In genomic region chr14:62346570-62346969, GRCm38 (mm10) we compare ENCODE assay signal across 23 mouse cellular contexts. TPM values are rescaled to one million over a fixed set of nuclear protein-coding genes. Genes with fewer than 3 reads are reported as not detected.
A peak's percentile ranks its signal among the peaks of the same experiment; 100 is the strongest.
DNase-seq lines count a peak whose midpoint lies in the region; ATAC-seq and TF ChIP-seq lines count a peak whose summit lies in the region.
"Had no signal": no experiment of that assay in that cellular context is flagged by ENCODE, and none has a peak within 500 bp of the region (broad histone marks: within the 10 kb centered on the region; RNA-seq: fewer than 3 reads in every experiment).

No protein-coding gene starts in this region.

- peak overlapping the region; percentile 29 for H3K4me3 ChIP-seq in cerebellum, adult 2 months (replicated peaks; ENCODE audit: insufficient read depth, low read depth, low read length)
- H3K4me3 ChIP-seq in heart, adult 2 months: no peak overlapping the region
- no peak overlapping the region for H3K4me3 ChIP-seq in midbrain, embryonic 13.5 days (replicated peaks)
- H3K4me3 ChIP-seq in midbrain, embryonic 15.5 days: no peak overlapping the region
- H3K4me3 ChIP-seq: heart, embryonic 10.5 days; intestine, embryonic 15.5 days; liver, embryonic 12.5 days; midbrain, embryonic 12.5 days; neural tube, embryonic 13.5 days had no signal

- H3K79me2 ChIP-seq in heart, adult 2 months (replicated peaks; ENCODE audit: control insufficient read depth, insufficient read depth, low read length): no peaks in the 10 kb centered on the region

- DNase-seq in cerebellum, adult 2 months: no peak
- no peak for DNase-seq in cerebellum, adult 18-20 months
- DNase-seq in heart, adult 2 months: no peak
- no peak for DNase-seq in heart, adult 8-10 months (ENCODE audit: low spot score)
- DNase-seq in c-Kit-positive CD71-positive TER-119-positive erythroid progenitor cells, embryonic 14.5 days (ENCODE audit: low spot score): no peak
- DNase-seq: adrenal gland, postnatal 14 days; cerebellum, adult 11 months; cerebellum, postnatal 14 days; gastrocnemius, postnatal 25 days; heart, postnatal 4 days; kidney, adult 8-10 months; kidney, postnatal 10 days; lung, adult 18-20 months; lung, postnatal 10 days; thymus, adult 18-20 months; thymus, postnatal 36 days had no signal

- TF ChIP-seq POLR2A in cerebellum, adult 2 months (IDR thresholded peaks at IDR 0.05; ENCODE audit: borderline replicate concordance, insufficient read depth, low read length): no peak
- no peak for TF ChIP-seq POLR2A in heart, adult 2 months (IDR thresholded peaks at IDR 0.05; ENCODE audit: insufficient read depth, low read depth, low read length)

- no peak for ATAC-seq in midbrain, embryonic 13.5 days
- no peak for ATAC-seq in midbrain, embryonic 15.5 days (replicated peaks)
- ATAC-seq: intestine, embryonic 15.5 days; liver, embryonic 12.5 days had no signal

- no peaks in the 10 kb centered on the region for H3K27me3 ChIP-seq in cerebellum, adult 2 months (ENCODE audit: control insufficient read depth, insufficient read depth, low read length)
- no peaks in the 10 kb centered on the region for H3K27me3 ChIP-seq in heart, adult 2 months (ENCODE audit: control insufficient read depth, insufficient read depth, low read length)
- H3K27me3 ChIP-seq in midbrain, embryonic 13.5 days: no peaks in the 10 kb centered on the region
- H3K27me3 ChIP-seq in midbrain, embryonic 15.5 days (replicated peaks): no peaks in the 10 kb centered on the region
- H3K27me3 ChIP-seq: intestine, embryonic 15.5 days; liver, embryonic 12.5 days; midbrain, embryonic 12.5 days; neural tube, embryonic 13.5 days had no signal

- TF ChIP-seq CTCF in cerebellum, adult 2 months (IDR thresholded peaks at IDR 0.05; ENCODE audit: borderline replicate concordance, insufficient read depth, low read depth, low read length): no peak
- no peak for TF ChIP-seq CTCF in heart, adult 2 months (IDR thresholded peaks at IDR 0.05)

- no peak overlapping the region for H3K4me2 ChIP-seq in midbrain, embryonic 13.5 days (replicated peaks)
- H3K4me2 ChIP-seq in midbrain, embryonic 15.5 days: no peak overlapping the region
- H3K4me2 ChIP-seq: intestine, embryonic 15.5 days; liver, embryonic 12.5 days; midbrain, embryonic 12.5 days; neural tube, embryonic 13.5 days had no signal

- no peaks in the 10 kb centered on the region for H3K36me3 ChIP-seq in heart, adult 2 months (ENCODE audit: control insufficient read depth, insufficient read depth, low read length)
- peaks cover 3% of the 10 kb centered on the region; the same call in 1 of the 2 replicates for H3K36me3 ChIP-seq in midbrain, embryonic 13.5 days
- no peaks in the 10 kb centered on the region for H3K36me3 ChIP-seq in midbrain, embryonic 15.5 days (replicated peaks)
- H3K36me3 ChIP-seq: intestine, embryonic 15.5 days had no signal

- TF ChIP-seq EP300 in heart, adult 2 months (IDR thresholded peaks at IDR 0.05; ENCODE audit: insufficient read depth, low read depth, low read length): no peak

- no peak overlapping the region for H3K27ac ChIP-seq in cerebellum, adult 2 months (ENCODE audit: insufficient read depth, low read length)
- H3K27ac ChIP-seq in heart, adult 2 months: peak overlapping the region; percentile 42; the same call in 1 of the 2 replicates
- no peak overlapping the region for H3K27ac ChIP-seq in midbrain, embryonic 13.5 days
- H3K27ac ChIP-seq in midbrain, embryonic 15.5 days: no peak overlapping the region
- H3K27ac ChIP-seq: heart, embryonic 10.5 days; intestine, embryonic 15.5 days; liver, embryonic 12.5 days; midbrain, embryonic 12.5 days; neural tube, embryonic 13.5 days had no signal

- intact Hi-C loops in heart, adult 2 months (cut with DNase I): no loop called here

- WGBS in cerebellum, adult 2 months: 37% methylated on average over 11 of the region's 11 CpGs
- WGBS in heart, adult 2 months: 80% methylated on average over 11 of the region's 11 CpGs
- WGBS in midbrain, embryonic 13.5 days: 61% methylated on average over 11 of the region's 11 CpGs
- WGBS in midbrain, embryonic 15.5 days: 69% methylated on average over 11 of the region's 11 CpGs

- H3K4me1 ChIP-seq in cerebellum, adult 2 months (ENCODE audit: control insufficient read depth, insufficient read depth, low read length): peaks cover 13% of the 10 kb centered on the region
- H3K4me1 ChIP-seq in heart, adult 2 months (ENCODE audit: control insufficient read depth, insufficient read depth, low read length): peaks cover 9% of the 10 kb centered on the region
- peaks cover 27% of the 10 kb centered on the region for H3K4me1 ChIP-seq in midbrain, embryonic 13.5 days (replicated peaks)
- 0 out of 2 replicates have a peak, but pooled peaks cover 4% of the 10 kb centered on the region for H3K4me1 ChIP-seq in midbrain, embryonic 15.5 days

- H3K9ac ChIP-seq in heart, adult 2 months (ENCODE audit: low read depth, low read length): no peak overlapping the region
- H3K9ac ChIP-seq in midbrain, embryonic 13.5 days (replicated peaks): 0 out of 2 replicates have a peak overlapping the region, but pooled peaks have one; percentile 8
- no peak overlapping the region for H3K9ac ChIP-seq in midbrain, embryonic 15.5 days
- H3K9ac ChIP-seq: intestine, embryonic 15.5 days; liver, embryonic 12.5 days; midbrain, embryonic 12.5 days; neural tube, embryonic 13.5 days had no signal

- H3K9me3 ChIP-seq in midbrain, embryonic 13.5 days: no peaks in the 10 kb centered on the region
- no peaks in the 10 kb centered on the region for H3K9me3 ChIP-seq in midbrain, embryonic 15.5 days
- H3K9me3 ChIP-seq: heart, embryonic 10.5 days; intestine, embryonic 15.5 days; liver, embryonic 12.5 days; midbrain, embryonic 12.5 days; neural tube, embryonic 13.5 days had no signal

RNA-seq across cellular contexts. Expression of gene Dleu7, which starts 53.7 kb away (rescaled TPM):
- polyA plus RNA-seq in cerebellum, adult 2 months (2012; rRNA removed): 4.9 and 6.6 TPM in 2 replicates
- not detected for total RNA-seq in heart, adult 2 months (2021)
- polyA plus RNA-seq in heart, adult 2 months (2012; rRNA removed): 0.23 TPM in 1 of 2 replicates, not detected in the other
- under 1 TPM in 1 of 4 experiments, not detected in 3; 0.17 TPM for total RNA-seq in heart, adult 8-10 months (2022)
- 5.4 and 5.8 TPM in 2 replicates for polyA plus RNA-seq in midbrain, embryonic 13.5 days (2015; fragmentation: Nextera tagmentation; extraction: Ambion mirVana)
- polyA plus RNA-seq in midbrain, embryonic 15.5 days (2015; fragmentation: Nextera tagmentation; extraction: Ambion mirVana): 12.9 and 14.7 TPM in 2 replicates
- total RNA-seq: adrenal gland, postnatal 14 days; gastrocnemius, postnatal 25 days had no signal

RNA-seq across cellular contexts. Expression of gene Rnaseh2b, which starts 54.2 kb away (rescaled TPM):
- 13.0 and 16.0 TPM in 2 replicates for polyA plus RNA-seq in cerebellum, adult 2 months (2012; rRNA removed)
- total RNA-seq in heart, adult 2 months (2021): 1 to 10 TPM; 9.3 to 9.8 TPM
- 3.3 and 5.0 TPM in 2 replicates for polyA plus RNA-seq in heart, adult 2 months (2012; rRNA removed)
- total RNA-seq in heart, adult 8-10 months (2022): 10 to 100 TPM in 3 of 4 experiments, 1 to 10 TPM in 1; 9.8 to 13.4 (median 11.0) TPM
- polyA plus RNA-seq in midbrain, embryonic 13.5 days (2015; fragmentation: Nextera tagmentation; extraction: Ambion mirVana): 39.3 and 49.4 TPM in 2 replicates
- 23.0 and 23.2 TPM in 2 replicates for polyA plus RNA-seq in midbrain, embryonic 15.5 days (2015; fragmentation: Nextera tagmentation; extraction: Ambion mirVana)
